Mouse (Mus musculus): ENCODE data around the gene Ovol3. TPM values are rescaled to one million over a fixed set of nuclear protein-coding genes. Genes with fewer than 3 reads are reported as not detected.
"Not testable (repeated sequence)": the region's sequence is repeated elsewhere in the genome, so short reads cannot be mapped to it uniquely, and the experiment has no call there.

The Ovol3 gene
- polyA plus RNA-seq, 1 experiment from 2014 or later = 0.38 TPM

GRCm38 (mm10) chr7:30265041-30265440, 29.5 kb upstream of the Ovol3 start:
- Histone ChIP-seq H3K4me1 (no peaks in the 10 kb centered on the region), H3K9me3 (no peaks in the 10 kb centered on the region), H3K4me2 (replicated peaks) (no peak overlapping the region), H3K27me3 (no peaks in the 10 kb centered on the region), H3K36me3 (peaks cover 18% of the 10 kb centered on the region), H3K4me3 (no peak overlapping the region), H3K9ac (no peak overlapping the region), H3K27ac (no peak overlapping the region)
- WGBS = 78% methylated on average over 2 of the region's 2 CpGs
- ATAC-seq (ENCODE audit: insufficient number of reproducible peaks, insufficient read depth, low FRiP score, low TSS enrichment) = no peak

GRCm38 (mm10) chr7:30251956-30252954, 16.7 kb upstream of the Ovol3 start:
- H3K9me3 ChIP-seq = no peaks in the 10 kb centered on the region
- H3K4me1 ChIP-seq = no peaks in the 10 kb centered on the region
- H3K27me3 ChIP-seq = no peaks in the 10 kb centered on the region
- H3K9ac ChIP-seq = no peak overlapping the region; the same call in 1 of the 2 replicates
- H3K36me3 ChIP-seq = peaks cover 21% of the 10 kb centered on the region; the same call in 1 of the 2 replicates
- H3K27ac ChIP-seq = no peak overlapping the region
- ATAC-seq (ENCODE audit: insufficient number of reproducible peaks, insufficient read depth, low FRiP score, low TSS enrichment) = no peak
- WGBS = 77% methylated on average over 12 of the region's 12 CpGs
- no peak overlapping the region for H3K4me3 ChIP-seq
- H3K4me2 ChIP-seq (replicated peaks) = no peak overlapping the region

GRCm38 (mm10) chr7:30237374-30237773, 1.8 kb upstream of the Ovol3 start:
- not testable (repeated sequence) for H3K9ac ChIP-seq; H3K4me2 ChIP-seq (replicated peaks); H3K4me1 ChIP-seq; H3K4me3 ChIP-seq; H3K9me3 ChIP-seq; ATAC-seq (ENCODE audit: insufficient number of reproducible peaks, insufficient read depth, low FRiP score, low TSS enrichment); H3K27me3 ChIP-seq; H3K27ac ChIP-seq
- peaks cover 40% of the 10 kb centered on the region; the same call in 1 of the 2 replicates for H3K36me3 ChIP-seq
- WGBS = 85% methylated on average over 3 of the region's 3 CpGs

- Histone ChIP-seq H3K36me3 (peaks cover 25% of the 10 kb centered on the region; the same call in 1 of the 2 replicates), H3K27ac (no peak overlapping the region), H3K9me3 (no peaks in the 10 kb centered on the region), H3K4me2 (replicated peaks) (no peak overlapping the region), H3K27me3 (no peaks in the 10 kb centered on the region), H3K9ac (no peak overlapping the region), H3K4me3 (no peak overlapping the region), H3K4me1 (peaks cover 17% of the 10 kb centered on the region)
- ATAC-seq (ENCODE audit: insufficient number of reproducible peaks, insufficient read depth, low FRiP score, low TSS enrichment) = no peak
- 92% methylated on average over 8 of the region's 8 CpGs for WGBS
Measured at GRCm38 (mm10) chr7:30235091-30235490, 434 bp downstream of the Ovol3 start.

DNA sequence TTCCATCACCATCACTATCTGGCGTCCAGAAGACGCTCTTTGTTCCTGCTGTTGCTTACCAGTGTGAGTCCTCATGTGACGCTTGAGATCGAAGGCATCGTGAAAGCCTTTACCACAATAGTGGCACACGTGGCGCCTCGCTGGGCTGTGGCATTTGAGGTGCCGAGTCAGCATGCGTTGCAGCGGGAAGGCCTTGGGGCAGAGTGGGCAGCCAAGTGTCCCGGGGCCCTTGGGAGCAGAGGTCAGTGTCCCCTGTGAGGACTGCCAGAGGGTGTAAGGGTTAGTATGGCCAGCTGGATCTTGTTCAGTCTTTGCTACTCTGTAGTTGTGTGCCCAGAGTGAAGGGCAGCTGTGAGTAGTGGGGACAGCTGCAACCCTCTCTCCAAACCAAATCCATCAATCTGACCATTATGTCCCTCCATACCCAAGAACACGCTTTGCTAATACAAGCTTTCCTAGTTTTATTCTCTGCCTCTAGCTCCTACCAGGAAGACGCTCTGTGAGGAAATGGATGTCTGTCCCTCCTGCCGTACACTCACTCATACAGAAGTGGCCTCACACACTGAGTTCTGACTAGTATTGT, 1.2 kb downstream of the Ovol3 start:
- Histone ChIP-seq H3K27me3 (no peaks in the 10 kb centered on the region), H3K4me3 (no peak overlapping the region), H3K36me3 (peaks cover 29% of the 10 kb centered on the region; the same call in 1 of the 2 replicates), H3K9me3 (no peaks in the 10 kb centered on the region), H3K4me2 (replicated peaks) (no peak overlapping the region), H3K27ac (no peak overlapping the region), H3K9ac (no peak overlapping the region), H3K4me1 (peaks cover 17% of the 10 kb centered on the region)
- no peak for ATAC-seq (ENCODE audit: insufficient number of reproducible peaks, insufficient read depth, low FRiP score, low TSS enrichment)
- WGBS = 93% methylated on average over 15 of the region's 15 CpGs

GRCm38 (mm10) chr7:30233387-30233786, 2.1 kb downstream of the Ovol3 start:
- H3K4me1 ChIP-seq = peaks cover 17% of the 10 kb centered on the region
- H3K4me2 ChIP-seq (replicated peaks) = peak overlapping the region; percentile 77
- 87% methylated on average over 20 of the region's 20 CpGs for whole genome bisulfite sequencing
- H3K9me3 ChIP-seq = no peaks in the 10 kb centered on the region
- H3K36me3 ChIP-seq = peaks cover 29% of the 10 kb centered on the region; the same call in 1 of the 2 replicates
- peak overlapping the region; percentile 25 for H3K9ac ChIP-seq
- no peak for ATAC-seq (ENCODE audit: insufficient number of reproducible peaks, insufficient read depth, low FRiP score, low TSS enrichment)
- no peaks in the 10 kb centered on the region for H3K27me3 ChIP-seq
- H3K4me3 ChIP-seq = peak overlapping the region; percentile 82; the same call in 1 of the 2 replicates
- 0 out of 2 replicates have a peak overlapping the region, but pooled peaks have one; percentile 17 for H3K27ac ChIP-seq

GRCm38 (mm10) chr7:30232631-30233148, 2.8 kb downstream of the Ovol3 start:
- Histone ChIP-seq H3K27ac (peak overlapping the region; percentile 95), H3K36me3 (peaks cover 36% of the 10 kb centered on the region), H3K9ac (peak overlapping the region; percentile 74), H3K27me3 (no peaks in the 10 kb centered on the region), H3K9me3 (no peaks in the 10 kb centered on the region), H3K4me1 (peaks cover 17% of the 10 kb centered on the region), H3K4me3 (peak overlapping the region; percentile 82), H3K4me2 (replicated peaks) (peak overlapping the region; percentile 77)
- WGBS = 4% methylated on average over 24 of the region's 24 CpGs
- ATAC-seq (ENCODE audit: insufficient number of reproducible peaks, insufficient read depth, low FRiP score, low TSS enrichment) = peak; percentile 37; the same call in 1 of the 2 replicates

DNA sequence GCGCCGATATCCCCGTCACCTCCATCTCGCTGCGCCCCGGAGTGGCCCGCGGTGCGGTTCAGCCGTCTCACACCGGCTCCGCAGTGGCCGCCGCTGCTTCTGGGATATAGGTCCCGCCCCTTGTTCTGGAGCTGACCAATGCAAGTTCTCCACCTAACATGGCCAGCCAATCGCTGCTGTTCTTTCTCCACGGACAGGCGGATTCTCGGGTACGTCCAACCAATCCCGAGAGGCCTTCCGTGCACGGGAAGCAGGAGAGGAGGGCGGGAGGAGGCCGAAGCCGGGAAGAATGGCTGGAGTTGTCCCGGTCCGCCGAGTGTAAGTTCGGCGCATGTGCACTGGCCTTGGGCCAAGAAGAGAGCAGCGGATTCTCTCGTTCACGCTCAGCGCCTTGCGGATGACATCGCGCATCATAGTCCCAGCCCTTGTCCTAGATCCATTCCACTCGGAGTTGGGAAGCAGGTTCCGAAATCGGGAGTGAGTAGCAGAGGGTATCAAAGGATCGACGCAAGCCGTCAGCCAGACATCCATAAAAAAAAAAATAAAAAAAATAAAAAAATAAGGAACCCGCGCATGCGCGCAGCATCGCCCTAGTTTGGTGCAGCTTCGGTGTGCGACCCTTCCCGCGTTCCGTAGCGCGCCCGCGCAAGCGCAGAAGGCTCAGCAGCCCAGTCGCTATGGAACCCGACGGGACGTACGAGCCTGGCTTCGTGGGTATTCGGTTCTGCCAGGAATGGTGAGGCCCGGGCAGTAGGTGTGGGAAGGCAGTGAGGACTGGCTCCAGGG, 3.7 kb downstream of the Ovol3 start, which contains the start of the genes Polr2i and Tbcb:
Gene Polr2i (plus strand): TSS at position 280 of the 786 bp plus-strand sequence.
Gene Tbcb (minus strand): TSS at position 604 of the 786 bp plus-strand sequence.
- WGBS = under 1% methylated on average over 67 of the region's 67 CpGs
- H3K9ac ChIP-seq = peak within 1 kb of the TSS; percentile 74
- no peaks in the 10 kb centered on the region for H3K27me3 ChIP-seq
- peak within 1 kb of the TSS; percentile 95 for H3K27ac ChIP-seq
- peak; percentile 89 for ATAC-seq (ENCODE audit: insufficient number of reproducible peaks, insufficient read depth, low FRiP score, low TSS enrichment)
- peak within 1 kb of the TSS; percentile 77 for H3K4me2 ChIP-seq (replicated peaks)
- H3K36me3 ChIP-seq = peaks cover 44% of the 10 kb centered on the region
- peaks cover 17% of the 10 kb centered on the region for H3K4me1 ChIP-seq
- H3K9me3 ChIP-seq = no peaks in the 10 kb centered on the region
- H3K4me3 ChIP-seq = peak within 1 kb of the TSS; percentile 82

DNA sequence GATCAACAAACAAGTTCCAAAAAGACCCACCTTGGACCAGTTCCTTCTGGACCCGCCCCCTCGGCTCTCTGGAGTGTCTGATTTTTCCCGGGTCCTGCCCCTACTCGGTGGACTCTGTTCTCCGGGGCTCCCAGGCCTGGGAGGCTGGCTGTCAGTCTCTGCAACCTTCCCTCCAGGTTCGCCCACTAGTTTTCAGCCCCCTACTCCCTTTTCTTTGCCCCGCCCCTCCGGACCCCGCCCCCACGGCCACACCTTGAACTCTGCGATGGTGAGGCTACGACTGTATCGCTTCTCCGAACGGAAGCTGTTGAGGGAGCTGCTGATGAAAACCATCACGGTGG, 4.2 kb downstream of the Ovol3 start:
- Histone ChIP-seq H3K4me2 (replicated peaks) (peak overlapping the region; percentile 77), H3K9ac (peak overlapping the region; percentile 74), H3K36me3 (peaks cover 50% of the 10 kb centered on the region), H3K9me3 (no peaks in the 10 kb centered on the region), H3K4me1 (peaks cover 17% of the 10 kb centered on the region), H3K27me3 (no peaks in the 10 kb centered on the region), H3K27ac (peak overlapping the region; percentile 73), H3K4me3 (peak overlapping the region; percentile 82)
- 0 out of 2 replicates have a peak, but pooled peaks have one; percentile 11 for ATAC-seq (ENCODE audit: insufficient number of reproducible peaks, insufficient read depth, low FRiP score, low TSS enrichment)
- WGBS = 1% methylated on average over 16 of the region's 16 CpGs

- whole genome bisulfite sequencing = 94% methylated on average over 12 of the region's 12 CpGs
- H3K36me3 ChIP-seq = peaks cover 41% of the 10 kb centered on the region
- no peaks in the 10 kb centered on the region for H3K9me3 ChIP-seq
- H3K4me3 ChIP-seq = no peak overlapping the region
- no peak overlapping the region for H3K4me2 ChIP-seq (replicated peaks)
- no peak for ATAC-seq (ENCODE audit: insufficient number of reproducible peaks, insufficient read depth, low FRiP score, low TSS enrichment)
- H3K27me3 ChIP-seq = no peaks in the 10 kb centered on the region
- H3K27ac ChIP-seq = no peak overlapping the region
- H3K9ac ChIP-seq = no peak overlapping the region
- peaks cover 9% of the 10 kb centered on the region; the same call in 1 of the 2 replicates for H3K4me1 ChIP-seq
Measured at GRCm38 (mm10) chr7:30224206-30224605, 11.3 kb downstream of the Ovol3 start.

GRCm38 (mm10) chr7:30222205-30222604, 13.3 kb downstream of the Ovol3 start:
- Histone ChIP-seq H3K27me3 (no peaks in the 10 kb centered on the region), H3K27ac (no peak overlapping the region), H3K9me3 (no peaks in the 10 kb centered on the region), H3K4me2 (replicated peaks) (no peak overlapping the region), H3K9ac (no peak overlapping the region), H3K4me3 (no peak overlapping the region), H3K4me1 (peaks cover 12% of the 10 kb centered on the region; the same call in 1 of the 2 replicates), H3K36me3 (peaks cover 30% of the 10 kb centered on the region)
- ATAC-seq (ENCODE audit: insufficient number of reproducible peaks, insufficient read depth, low FRiP score, low TSS enrichment) = no peak
- WGBS = 87% methylated on average over 5 of the region's 5 CpGs
